Mouse (Mus musculus): ENCODE data around the gene Slc7a14. TPM values are rescaled to one million over a fixed set of nuclear protein-coding genes. Genes with fewer than 3 reads are reported as not detected.
A peak's percentile ranks its signal among the peaks of the same experiment; 100 is the strongest.

Slc7a14 gene
- polyA plus RNA-seq, 1 experiment from 2014 or later, result 0.15 TPM

DNA sequence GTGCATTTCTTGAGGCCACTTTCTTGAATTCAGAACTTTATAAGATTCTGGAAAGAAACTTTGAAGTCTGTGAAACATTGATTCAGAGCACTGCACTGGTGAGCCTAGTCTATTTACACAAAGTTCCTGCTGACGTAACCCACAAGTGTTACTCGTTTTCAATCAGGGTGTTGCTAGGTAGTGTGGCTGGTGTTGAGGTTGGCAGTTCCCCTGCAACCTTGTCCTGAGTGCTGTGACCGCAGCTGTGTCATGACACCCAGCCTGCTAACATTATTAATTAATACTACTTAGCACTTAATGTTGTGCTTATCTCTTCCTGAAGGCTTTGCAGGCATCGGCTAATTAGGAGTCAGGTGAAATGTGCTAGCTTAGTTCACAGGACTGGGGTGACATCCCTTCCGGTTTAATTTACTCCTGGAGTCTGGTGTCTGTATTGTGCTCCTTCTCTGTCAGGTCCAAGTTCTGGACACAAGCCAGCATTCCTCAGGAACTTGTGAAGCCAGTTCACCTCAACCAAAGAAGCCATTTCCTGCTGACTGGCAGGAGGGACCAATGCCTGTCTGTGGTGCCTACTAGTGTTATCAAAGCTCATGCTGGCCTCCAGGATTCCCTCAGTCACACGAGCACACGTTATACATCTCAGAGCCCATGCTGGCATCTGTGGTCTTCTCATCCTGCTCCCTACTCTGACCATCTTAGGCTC, 50.5 kb downstream of the Slc7a14 start:
- H3K9me3 ChIP-seq (replicated peaks; ENCODE audit: control insufficient read depth, low read length), result no peaks in the 10 kb centered on the region
- ATAC-seq (replicated peaks; ENCODE audit: insufficient number of reproducible peaks, low FRiP score, low TSS enrichment, low read depth) (0 out of 2 replicates have a peak, but pooled peaks have one; percentile 5), DNase-seq (ENCODE audit: low spot score) (no peak)
- no peak overlapping the region for H3K9ac ChIP-seq (replicated peaks; ENCODE audit: low read length)
- WGBS, result 67% methylated on average over 7 of the region's 7 CpGs
- peaks cover 3% of the 10 kb centered on the region; the same call in 1 of the 2 replicates for H3K4me1 ChIP-seq (ENCODE audit: control insufficient read depth, insufficient read depth, low read length)
- H3K36me3 ChIP-seq (replicated peaks; ENCODE audit: control insufficient read depth, insufficient read depth, low read depth, low read length), result no peaks in the 10 kb centered on the region
- no peak overlapping the region for H3K4me2 ChIP-seq (ENCODE audit: low read depth, low read length)
- no peaks in the 10 kb centered on the region for H3K27me3 ChIP-seq (ENCODE audit: control insufficient read depth, insufficient read depth, low read length)
- H3K27ac ChIP-seq (replicated peaks; ENCODE audit: low read depth, low read length), result peak overlapping the region; percentile 11
- no peak overlapping the region for H3K4me3 ChIP-seq (ENCODE audit: low read depth, low read length)

DNA sequence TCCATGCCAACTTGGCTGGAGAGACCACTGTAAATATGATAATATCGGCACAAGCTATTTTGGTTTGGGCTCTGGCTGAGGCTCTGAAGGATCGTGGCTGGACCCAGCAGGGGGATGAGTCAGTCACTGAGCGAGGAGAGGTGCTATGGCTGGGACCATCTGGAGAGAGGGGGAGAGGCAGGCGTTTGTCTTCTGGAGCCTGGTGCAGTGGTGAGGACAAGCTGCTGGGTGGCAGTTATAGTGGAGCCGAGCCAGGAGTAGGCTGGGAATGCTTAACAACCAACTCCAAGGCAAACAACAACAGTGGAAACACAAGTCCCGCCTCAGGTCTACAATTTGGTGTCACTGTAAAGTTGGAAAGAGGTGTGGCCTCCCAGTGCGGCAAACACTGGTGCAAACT, 55.8 kb downstream of the Slc7a14 start:
- no peak overlapping the region for H3K4me3 ChIP-seq (ENCODE audit: low read depth, low read length)
- H3K9me3 ChIP-seq (replicated peaks; ENCODE audit: control insufficient read depth, low read length), result no peaks in the 10 kb centered on the region
- H3K27me3 ChIP-seq (ENCODE audit: control insufficient read depth, insufficient read depth, low read length), result no peaks in the 10 kb centered on the region
- no peaks in the 10 kb centered on the region for H3K36me3 ChIP-seq (replicated peaks; ENCODE audit: control insufficient read depth, insufficient read depth, low read depth, low read length)
- H3K4me2 ChIP-seq (ENCODE audit: low read depth, low read length), result no peak overlapping the region
- DNase-seq (ENCODE audit: low spot score), result no peak
- no peaks in the 10 kb centered on the region for H3K4me1 ChIP-seq (ENCODE audit: control insufficient read depth, insufficient read depth, low read length)
- no peak overlapping the region for H3K27ac ChIP-seq (replicated peaks; ENCODE audit: low read depth, low read length)
- H3K9ac ChIP-seq (replicated peaks; ENCODE audit: low read length), result no peak overlapping the region
- ATAC-seq (replicated peaks; ENCODE audit: insufficient number of reproducible peaks, low FRiP score, low TSS enrichment, low read depth), result no peak
- 83% methylated on average over 7 of the region's 7 CpGs for WGBS

DNA sequence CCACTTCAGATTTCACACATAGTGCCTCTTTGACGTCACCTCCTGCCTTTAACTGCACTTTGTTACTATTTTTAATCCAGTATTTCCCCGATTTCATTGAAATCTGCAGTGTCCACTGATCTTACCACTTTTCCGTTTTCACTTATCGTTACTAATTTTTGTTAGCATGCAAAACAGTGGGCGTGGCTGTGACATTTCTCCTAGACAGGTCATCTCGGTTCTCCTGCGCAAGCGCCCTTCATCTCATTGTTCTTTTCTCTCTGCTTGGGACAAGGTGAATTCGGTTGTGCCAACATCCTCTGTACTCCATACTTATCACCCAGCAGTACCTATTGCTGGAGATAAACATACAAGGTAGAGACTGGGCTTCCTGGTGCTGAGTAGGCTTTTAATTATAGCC, 56.3 kb downstream of the Slc7a14 start:
- DNase-seq (ENCODE audit: low spot score) (no peak), ATAC-seq (replicated peaks; ENCODE audit: insufficient number of reproducible peaks, low FRiP score, low TSS enrichment, low read depth) (no peak)
- H3K4me2 ChIP-seq (ENCODE audit: low read depth, low read length), result no peak overlapping the region
- H3K27ac ChIP-seq (replicated peaks; ENCODE audit: low read depth, low read length), result no peak overlapping the region
- H3K27me3 ChIP-seq (ENCODE audit: control insufficient read depth, insufficient read depth, low read length), result no peaks in the 10 kb centered on the region
- no peaks in the 10 kb centered on the region for H3K36me3 ChIP-seq (replicated peaks; ENCODE audit: control insufficient read depth, insufficient read depth, low read depth, low read length)
- no peak overlapping the region for H3K4me3 ChIP-seq (ENCODE audit: low read depth, low read length)
- WGBS, result 88% methylated on average over 9 of the region's 9 CpGs
- H3K4me1 ChIP-seq (ENCODE audit: control insufficient read depth, insufficient read depth, low read length), result no peaks in the 10 kb centered on the region
- H3K9me3 ChIP-seq (replicated peaks; ENCODE audit: control insufficient read depth, low read length), result no peaks in the 10 kb centered on the region
- no peak overlapping the region for H3K9ac ChIP-seq (replicated peaks; ENCODE audit: low read length)

DNA sequence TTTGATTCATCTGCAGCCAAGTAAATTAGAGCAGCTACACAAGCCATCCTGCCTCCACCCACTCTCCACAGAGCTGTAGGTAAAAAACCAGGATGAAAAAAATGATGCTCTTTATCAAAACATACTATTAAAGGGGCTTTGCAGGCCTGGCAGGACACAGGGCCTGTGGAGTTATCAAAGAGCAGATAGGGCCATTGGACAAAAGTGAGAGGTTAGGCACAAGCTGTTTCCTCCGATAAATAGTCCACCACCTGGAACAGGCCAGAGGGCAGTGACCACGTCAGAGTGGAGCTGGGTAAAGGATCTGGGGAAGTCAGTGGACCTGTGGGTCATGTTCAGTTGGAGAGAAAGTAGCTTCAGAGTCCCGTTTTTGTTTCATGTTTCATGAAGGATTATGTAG, 57.6 kb downstream of the Slc7a14 start:
- ATAC-seq (replicated peaks; ENCODE audit: insufficient number of reproducible peaks, low FRiP score, low TSS enrichment, low read depth) (no peak), DNase-seq (ENCODE audit: low spot score) (no peak)
- 61% methylated on average over 3 of the region's 3 CpGs for WGBS
- Histone ChIP-seq H3K4me2 (ENCODE audit: low read depth, low read length) (no peak overlapping the region), H3K4me3 (ENCODE audit: low read depth, low read length) (no peak overlapping the region), H3K27me3 (ENCODE audit: control insufficient read depth, insufficient read depth, low read length) (no peaks in the 10 kb centered on the region), H3K27ac (replicated peaks; ENCODE audit: low read depth, low read length) (no peak overlapping the region), H3K4me1 (ENCODE audit: control insufficient read depth, insufficient read depth, low read length) (no peaks in the 10 kb centered on the region), H3K9me3 (replicated peaks; ENCODE audit: control insufficient read depth, low read length) (no peaks in the 10 kb centered on the region), H3K36me3 (replicated peaks; ENCODE audit: control insufficient read depth, insufficient read depth, low read depth, low read length) (no peaks in the 10 kb centered on the region), H3K9ac (replicated peaks; ENCODE audit: low read length) (no peak overlapping the region)

DNA sequence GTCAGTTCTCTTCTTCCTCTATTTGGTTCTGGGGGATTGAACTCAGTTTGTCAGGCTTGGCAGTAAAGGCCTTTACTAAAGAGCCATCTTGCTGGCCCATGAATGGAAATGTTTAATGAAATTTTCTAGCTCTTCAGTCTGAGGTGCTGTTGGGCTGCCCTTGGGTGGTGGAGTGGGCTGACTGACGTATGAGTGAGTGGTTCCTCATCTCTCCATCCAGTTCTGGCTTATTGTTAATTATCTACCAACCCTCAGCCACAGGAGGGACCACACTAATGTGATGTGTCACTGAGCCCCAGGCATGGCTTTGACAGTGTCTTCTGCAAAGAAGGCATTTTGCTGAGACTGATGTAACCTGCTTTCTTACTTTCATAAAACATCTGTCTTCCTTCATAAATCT, 66.7 kb downstream of the Slc7a14 start:
- no peaks in the 10 kb centered on the region for H3K36me3 ChIP-seq (replicated peaks; ENCODE audit: control insufficient read depth, insufficient read depth, low read depth, low read length)
- H3K27me3 ChIP-seq (ENCODE audit: control insufficient read depth, insufficient read depth, low read length), result no peaks in the 10 kb centered on the region
- ATAC-seq (replicated peaks; ENCODE audit: insufficient number of reproducible peaks, low FRiP score, low TSS enrichment, low read depth), result no peak
- H3K4me1 ChIP-seq (ENCODE audit: control insufficient read depth, insufficient read depth, low read length), result no peaks in the 10 kb centered on the region
- no peak overlapping the region for H3K9ac ChIP-seq (replicated peaks; ENCODE audit: low read length)
- no peak for DNase-seq (ENCODE audit: low spot score)
- H3K4me2 ChIP-seq (ENCODE audit: low read depth, low read length), result no peak overlapping the region
- 43% methylated on average over 1 of the region's 1 CpGs for WGBS
- no peaks in the 10 kb centered on the region for H3K9me3 ChIP-seq (replicated peaks; ENCODE audit: control insufficient read depth, low read length)
- H3K4me3 ChIP-seq (ENCODE audit: low read depth, low read length), result no peak overlapping the region
- no peak overlapping the region for H3K27ac ChIP-seq (replicated peaks; ENCODE audit: low read depth, low read length)

DNA sequence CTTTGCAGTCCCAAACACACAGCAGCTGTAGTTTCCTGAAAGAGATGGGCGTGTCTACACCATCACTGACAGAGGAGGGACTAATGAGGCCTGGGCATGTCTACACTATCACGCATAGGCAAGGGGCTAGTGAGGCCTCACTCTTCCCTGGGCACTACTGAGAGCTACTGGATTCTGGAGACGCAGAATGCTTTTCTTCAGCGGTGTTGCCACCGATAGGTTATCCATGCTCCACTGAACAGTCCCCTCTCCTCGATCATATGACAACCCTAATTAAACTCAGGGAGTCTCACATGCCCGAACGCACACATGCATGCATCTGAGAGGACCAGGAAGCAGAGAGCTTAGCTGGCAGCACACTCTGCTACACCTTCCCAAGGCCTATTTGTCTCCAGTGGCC, 69.3 kb downstream of the Slc7a14 start:
- DNase-seq (ENCODE audit: low spot score) (no peak), ATAC-seq (replicated peaks; ENCODE audit: insufficient number of reproducible peaks, low FRiP score, low TSS enrichment, low read depth) (0 out of 2 replicates have a peak, but pooled peaks have one; percentile 44)
- Histone ChIP-seq H3K4me2 (ENCODE audit: low read depth, low read length) (no peak overlapping the region), H3K27ac (replicated peaks; ENCODE audit: low read depth, low read length) (no peak overlapping the region), H3K9me3 (replicated peaks; ENCODE audit: control insufficient read depth, low read length) (no peaks in the 10 kb centered on the region), H3K9ac (replicated peaks; ENCODE audit: low read length) (no peak overlapping the region), H3K36me3 (replicated peaks; ENCODE audit: control insufficient read depth, insufficient read depth, low read depth, low read length) (no peaks in the 10 kb centered on the region), H3K4me1 (ENCODE audit: control insufficient read depth, insufficient read depth, low read length) (no peaks in the 10 kb centered on the region), H3K27me3 (ENCODE audit: control insufficient read depth, insufficient read depth, low read length) (no peaks in the 10 kb centered on the region), H3K4me3 (ENCODE audit: low read depth, low read length) (no peak overlapping the region)
- WGBS, result 71% methylated on average over 8 of the region's 8 CpGs

GRCm38 (mm10) chr3:31239645-31240044, 70.5 kb downstream of the Slc7a14 start:
- WGBS, result 89% methylated on average over 3 of the region's 3 CpGs
- no peak for ATAC-seq (replicated peaks; ENCODE audit: insufficient number of reproducible peaks, low FRiP score, low TSS enrichment, low read depth)
- no peak overlapping the region for H3K4me2 ChIP-seq (ENCODE audit: low read depth, low read length)

DNA sequence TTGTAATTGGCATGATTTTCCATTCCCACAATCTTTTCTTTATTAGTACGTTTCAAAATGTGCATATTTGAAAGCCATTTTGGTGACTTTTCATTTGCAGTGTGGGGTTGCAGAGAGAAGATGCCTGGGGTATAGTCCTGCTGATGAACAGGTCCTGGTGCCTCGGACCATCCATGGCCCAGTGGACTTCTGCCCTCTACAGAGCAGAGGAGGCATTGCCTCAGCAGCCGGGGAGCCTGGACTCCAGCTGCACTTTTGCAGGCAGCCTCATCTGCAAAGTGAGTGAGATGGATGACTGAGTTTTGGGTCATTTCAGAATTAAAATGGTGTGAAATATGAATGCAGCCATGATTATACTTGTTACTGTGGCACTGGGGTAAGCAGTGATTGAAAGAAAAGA, 72.2 kb downstream of the Slc7a14 start:
- H3K27ac ChIP-seq (replicated peaks; ENCODE audit: low read depth, low read length), result no peak overlapping the region
- H3K9ac ChIP-seq (replicated peaks; ENCODE audit: low read length), result no peak overlapping the region
- no peak overlapping the region for H3K4me2 ChIP-seq (ENCODE audit: low read depth, low read length)
- 28% methylated on average over 3 of the region's 3 CpGs for WGBS
- H3K4me1 ChIP-seq (ENCODE audit: control insufficient read depth, insufficient read depth, low read length), result no peaks in the 10 kb centered on the region
- H3K36me3 ChIP-seq (replicated peaks; ENCODE audit: control insufficient read depth, insufficient read depth, low read depth, low read length), result no peaks in the 10 kb centered on the region
- H3K27me3 ChIP-seq (ENCODE audit: control insufficient read depth, insufficient read depth, low read length), result no peaks in the 10 kb centered on the region
- ATAC-seq (replicated peaks; ENCODE audit: insufficient number of reproducible peaks, low FRiP score, low TSS enrichment, low read depth), result no peak
- H3K9me3 ChIP-seq (replicated peaks; ENCODE audit: control insufficient read depth, low read length), result no peaks in the 10 kb centered on the region
- peak; percentile 58 for DNase-seq (ENCODE audit: low spot score)
- no peak overlapping the region for H3K4me3 ChIP-seq (ENCODE audit: low read depth, low read length)

More at GRCm38 (mm10) chr3:31239645-31240044, 70.5 kb downstream of the Slc7a14 start:
- no peaks in the 10 kb centered on the region for H3K36me3 ChIP-seq (replicated peaks; ENCODE audit: control insufficient read depth, insufficient read depth, low read depth, low read length)
- H3K9me3 ChIP-seq (replicated peaks; ENCODE audit: control insufficient read depth, low read length), result no peaks in the 10 kb centered on the region
- H3K9ac ChIP-seq (replicated peaks; ENCODE audit: low read length), result no peak overlapping the region
- H3K27me3 ChIP-seq (ENCODE audit: control insufficient read depth, insufficient read depth, low read length), result no peaks in the 10 kb centered on the region
- DNase-seq (ENCODE audit: low spot score), result no peak
- no peaks in the 10 kb centered on the region for H3K4me1 ChIP-seq (ENCODE audit: control insufficient read depth, insufficient read depth, low read length)
- H3K4me3 ChIP-seq (ENCODE audit: low read depth, low read length), result no peak overlapping the region
- no peak overlapping the region for H3K27ac ChIP-seq (replicated peaks; ENCODE audit: low read depth, low read length)

Data from embryonic facial prominence, embryonic 11.5 days (tissue).